Mouse (Mus musculus) embryonic fibroblast, embryonic 13.5 days (primary cell): ENCODE results near the gene Cbx4.

ENCODE experiments used
- CTCF ChIP-seq: IDR thresholded peaks from 2 replicates; pipeline ENCODE4 v1.5.1; 2011; ENCODE audit warnings: mild to moderate bottlenecking, control low read depth, low read length, moderate library complexity, borderline replicate concordance; ENCODE audit not compliant: insufficient read depth
- POLR2A ChIP-seq: IDR thresholded peaks from 2 replicates; pipeline ENCODE4 v1.6.1; 2011; ENCODE audit warnings: low read depth, mild to moderate bottlenecking, control low read depth, low read length, moderate library complexity

- TF ChIP-seq CTCF (no peak), POLR2A (no peak)
These were observed 30.4 kb downstream of the Cbx4 start for GRCm38 (mm10) chr11:119055571-119056131.
